Mouse (Mus musculus): ENCODE measurements around the gene Krtap19-4.

Gene Krtap19-4

DNA sequence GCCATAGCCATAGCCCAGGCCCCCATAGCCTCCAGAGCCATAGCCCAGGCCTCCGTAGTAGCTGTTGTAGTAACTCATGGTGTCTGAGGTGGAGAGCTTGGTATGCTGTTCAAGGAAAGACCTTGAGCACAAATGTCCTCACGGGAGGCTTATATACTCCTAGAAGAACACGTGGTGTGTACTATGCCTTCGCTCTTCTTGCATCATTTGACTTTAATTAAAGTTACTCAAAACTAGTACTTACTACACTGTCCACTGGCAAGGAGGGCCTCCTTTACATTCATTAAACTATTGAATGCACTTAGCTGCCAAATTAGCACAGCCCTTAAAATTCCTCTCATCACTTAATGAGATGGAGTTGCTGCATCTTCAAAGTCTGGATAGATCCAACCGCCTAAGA lies at the start of gene Krtap19-4:
Gene Krtap19-4, minus strand, starts transcription at position 101 of the 400 bp plus-strand sequence.
- no peak for ATAC-seq (ENCODE audit: low TSS enrichment)

DNA sequence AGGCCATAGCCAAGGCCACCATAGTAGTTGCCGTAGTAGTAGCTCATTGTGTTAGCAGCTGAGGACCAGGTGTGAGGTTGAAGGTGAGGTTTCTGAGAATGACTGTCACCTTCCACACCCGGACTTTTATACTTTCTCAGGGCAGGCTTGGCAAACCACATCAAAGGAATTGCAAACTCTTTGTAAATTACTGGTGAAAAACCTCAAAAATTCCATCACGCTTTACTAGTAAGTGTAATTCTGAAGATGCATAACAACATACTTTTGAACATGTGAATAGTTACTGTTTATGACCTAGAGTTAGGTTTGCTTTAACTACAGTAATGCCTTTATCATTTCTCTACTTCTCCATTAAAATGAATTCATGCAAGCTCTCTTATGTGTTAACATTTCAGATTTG lies 47.3 kb upstream of the Krtap19-4 start, which contains the start of gene Krtap19-9b:
Gene Krtap19-9b, minus strand, starts transcription at position 101 of the 400 bp plus-strand sequence.
- ATAC-seq (ENCODE audit: low TSS enrichment), result no peak

DNA sequence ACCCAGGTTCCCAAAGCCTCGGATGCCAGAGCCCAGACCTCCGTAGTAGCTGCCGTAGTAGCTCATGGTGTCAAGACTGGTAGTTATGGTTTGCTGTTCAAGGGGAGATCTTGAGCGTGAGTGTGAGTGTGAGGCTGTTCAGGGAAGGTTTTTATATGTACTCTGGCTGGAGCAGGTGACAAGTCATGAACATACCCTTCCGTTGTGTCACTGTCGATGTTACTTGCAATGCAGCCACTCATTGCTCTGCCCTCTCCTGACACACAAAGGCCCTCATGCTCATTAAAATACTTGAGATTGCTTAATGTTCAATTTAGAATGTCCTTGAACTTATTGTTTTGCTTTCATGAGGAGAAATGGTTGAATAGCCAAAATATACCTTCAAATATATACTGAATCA lies 11.5 kb upstream of the Krtap19-4 start, which contains the start of gene Krtap19-5:
Gene Krtap19-5, minus strand, starts transcription at position 101 of the 400 bp plus-strand sequence.
- ATAC-seq (ENCODE audit: low TSS enrichment), result no peak

DNA sequence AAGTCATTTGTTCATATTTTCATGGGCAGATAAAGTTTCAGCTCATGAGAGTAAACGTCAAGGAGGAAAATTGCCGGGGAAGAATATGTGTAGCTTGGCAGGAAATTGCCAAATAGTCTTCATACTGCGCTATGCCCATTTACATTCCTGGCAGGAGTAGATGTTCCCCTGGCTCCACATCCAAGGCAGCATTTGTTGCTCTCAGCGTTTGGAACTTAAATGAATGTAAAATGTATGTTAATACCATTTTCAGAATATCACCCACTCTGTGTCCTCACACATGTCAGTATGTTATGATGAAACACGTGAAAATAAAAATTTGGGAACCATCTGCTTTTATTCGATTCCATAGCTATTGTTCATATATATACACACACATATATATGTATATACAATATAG lies 2.0 kb upstream of the Krtap19-4 start:
- ATAC-seq (ENCODE audit: low TSS enrichment), result no peak

DNA sequence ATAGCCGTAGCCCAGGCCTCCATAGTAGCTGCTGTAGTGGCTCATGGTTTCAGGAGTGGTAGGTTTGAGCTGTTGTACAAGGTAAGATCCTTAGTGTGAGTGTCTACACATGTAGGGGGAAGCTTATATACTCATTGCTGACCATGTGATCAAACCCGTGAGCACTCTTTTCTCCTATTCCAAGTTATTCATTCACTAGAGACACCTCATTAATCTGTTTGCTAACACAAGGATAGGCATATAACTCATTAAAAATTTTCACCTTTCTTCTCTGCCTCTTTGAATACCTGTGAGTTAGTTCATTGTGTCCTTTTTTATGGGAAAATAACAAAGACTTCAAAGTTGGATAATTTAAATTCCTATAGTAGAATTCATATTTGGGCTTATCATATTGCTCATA lies 7.0 kb downstream of the Krtap19-4 start, which contains the start of gene Krtap19-3:
Gene Krtap19-3, minus strand, starts transcription at position 101 of the 400 bp plus-strand sequence.
- no peak for ATAC-seq (ENCODE audit: low TSS enrichment)

DNA sequence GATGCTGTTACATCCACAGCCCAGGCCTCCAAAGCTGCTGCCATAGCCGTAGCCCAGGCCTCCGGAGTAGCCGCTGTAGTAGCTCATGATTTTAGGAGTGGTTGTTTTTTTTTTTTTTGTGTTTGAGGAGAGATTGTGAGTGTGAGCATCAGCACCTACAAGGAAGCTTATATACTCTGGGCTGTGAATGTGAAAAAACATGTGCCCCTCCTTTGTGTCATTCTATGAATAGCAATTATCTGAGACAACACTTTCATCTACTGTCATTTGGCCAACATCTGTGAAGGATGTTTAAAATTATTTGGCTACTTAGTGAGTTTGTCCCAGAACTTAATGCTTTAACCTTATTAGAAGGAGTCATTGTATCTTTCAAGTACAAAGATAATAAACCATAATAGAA lies 10.7 kb downstream of the Krtap19-4 start, which contains the start of gene Krtap19-2:
Gene Krtap19-2, minus strand, starts transcription at position 101 of the 400 bp plus-strand sequence.
- ATAC-seq (ENCODE audit: low TSS enrichment), result no peak

DNA sequence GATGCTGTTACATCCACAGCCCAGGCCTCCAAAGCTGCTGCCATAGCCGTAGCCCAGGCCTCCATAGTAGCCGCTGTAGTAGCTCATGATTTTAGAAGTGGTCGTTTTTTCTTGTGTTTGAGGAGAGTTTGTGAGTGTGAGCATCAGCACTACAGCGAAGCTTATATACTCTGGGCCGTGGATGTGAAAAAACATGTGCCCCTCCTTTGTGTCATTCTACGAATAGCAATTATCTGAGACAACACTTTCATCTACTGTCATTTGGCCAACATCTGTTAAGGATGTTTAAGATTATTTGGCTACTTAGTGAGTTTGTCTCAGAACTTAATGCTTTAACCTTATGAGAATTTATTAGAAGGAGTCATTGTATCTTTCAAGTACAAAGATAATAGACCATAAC lies 15.6 kb downstream of the Krtap19-4 start, which contains the start of gene Krtap19-1:
Gene Krtap19-1, minus strand, starts transcription at position 101 of the 400 bp plus-strand sequence.
- ATAC-seq (ENCODE audit: low TSS enrichment), result no peak

DNA sequence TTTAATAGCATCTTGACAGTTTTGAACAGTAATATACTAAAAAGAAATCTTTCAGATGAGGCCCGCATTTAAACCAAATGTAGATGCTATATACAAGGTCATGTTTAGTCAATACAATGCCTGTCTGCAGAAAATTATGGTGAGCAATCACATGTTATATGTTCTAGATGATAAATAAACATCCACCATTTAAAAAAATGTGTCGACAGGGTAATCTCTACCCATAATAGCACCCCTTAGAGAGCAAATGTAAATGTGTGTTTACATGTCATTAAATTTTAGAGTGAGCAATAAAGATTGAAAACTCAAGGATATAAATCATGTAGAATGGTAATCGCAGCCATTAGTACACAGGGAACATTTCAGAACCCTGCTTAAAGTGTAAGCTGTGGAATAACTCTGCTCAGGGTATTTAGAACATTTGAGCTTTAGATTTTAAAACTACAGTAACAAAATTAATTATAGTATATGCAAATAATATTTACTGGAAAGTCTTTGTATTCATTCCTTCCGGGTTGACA lies 19.9 kb downstream of the Krtap19-4 start:
- no peak for ATAC-seq (ENCODE audit: low TSS enrichment)

DNA sequence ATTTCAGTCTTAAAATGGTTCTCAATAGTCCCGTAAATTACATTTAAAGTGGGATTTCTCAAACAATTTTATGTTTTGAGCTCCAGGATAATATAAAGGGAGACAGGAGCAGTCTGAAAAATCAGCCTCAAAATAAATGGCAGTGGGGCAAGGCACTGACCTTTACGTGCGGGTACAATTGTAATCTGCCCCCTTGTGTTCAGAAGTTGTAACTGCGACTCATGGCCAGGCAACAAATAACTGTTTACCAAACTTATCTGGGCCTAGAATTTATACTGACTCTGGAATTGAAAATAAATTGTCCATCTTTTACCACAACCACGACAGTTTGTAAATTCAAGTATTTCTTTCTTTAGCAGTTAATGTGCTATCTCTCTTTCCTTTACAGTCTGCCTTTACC lies 33.4 kb downstream of the Krtap19-4 start:
- no peak for ATAC-seq (ENCODE audit: low TSS enrichment)

DNA sequence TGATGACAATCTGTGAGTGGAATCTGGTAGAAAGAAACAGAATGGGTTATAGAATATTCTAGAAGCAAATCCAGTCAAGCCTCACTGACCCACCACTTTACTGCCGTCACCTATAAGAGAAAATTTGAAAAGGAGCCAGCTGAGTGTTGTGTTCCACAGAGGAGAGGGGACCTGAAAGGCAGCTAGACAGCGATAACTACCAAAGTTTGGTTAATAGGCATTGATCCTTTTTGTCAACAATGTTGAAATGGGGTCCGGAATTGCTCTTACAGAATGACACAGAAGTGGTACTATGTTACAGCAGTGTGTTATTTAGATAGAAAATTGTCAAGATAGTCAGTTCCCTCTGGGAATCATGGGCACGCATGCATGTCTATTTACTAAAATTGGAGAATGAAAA lies 36.3 kb downstream of the Krtap19-4 start:
- ATAC-seq (ENCODE audit: low TSS enrichment), result no peak

DNA sequence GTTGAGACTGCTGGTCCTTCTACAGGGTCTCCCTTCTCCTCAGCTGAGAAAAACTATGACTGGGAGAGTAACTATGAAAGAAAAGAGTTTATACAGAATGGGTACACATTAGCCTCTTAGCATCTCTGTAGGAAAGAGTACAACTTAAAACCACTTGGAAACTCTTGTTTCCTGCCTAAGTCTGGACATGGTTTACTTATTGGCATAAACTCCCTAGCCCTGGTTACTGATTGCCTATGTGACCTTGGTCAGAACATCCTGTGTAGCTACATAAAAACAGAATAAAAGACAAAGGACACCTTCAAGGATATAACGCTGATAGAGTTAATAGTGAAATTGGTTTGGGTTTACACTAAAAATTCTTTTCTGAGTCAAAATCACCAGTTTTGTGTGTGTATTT lies 37.5 kb downstream of the Krtap19-4 start:
- no peak for ATAC-seq (ENCODE audit: low TSS enrichment)
